Mouse (Mus musculus) kidney, postnatal 25 days (tissue): ENCODE measurements at regions not wholly inside any gene's neighbourhood (a gene's known extent, or its start where the extent isn't known, plus 50 kb on each side); places are given as distances from the start of the nearest gene placed in this dataset.
A peak's percentile ranks its signal among the peaks of the same experiment; 100 is the strongest.

ENCODE experiments used
- DNase-seq, 2 experiments: peaks; one replicate each; pipeline ENCODE4 v3.0.0; 2021; ENCODE audit warnings: mixed read lengths in 2 of 2

- DNase-seq = peak in 1 of 2 experiments; percentile 54
These were observed 120.2 kb upstream of the Zfp648 start for GRCm38 (mm10) chr1:154080505-154081380.

GRCm38 (mm10) chr1:154086145-154086544 is 114.8 kb upstream of the Zfp648 start:
- DNase-seq = no peak

- DNase-seq = no peak
These were observed 111.2 kb upstream of the Zfp648 start for GRCm38 (mm10) chr1:154089815-154090214.

- no peak for DNase-seq
These were observed 110.2 kb upstream of the Zfp648 start for GRCm38 (mm10) chr1:154090521-154091490.

GRCm38 (mm10) chr1:154093549-154093948 is 107.4 kb upstream of the Zfp648 start:
- no peak for DNase-seq

- DNase-seq = no peak
These were observed 106.6 kb upstream of the Zfp648 start for GRCm38 (mm10) chr1:154094357-154094756.

- no peak for DNase-seq
These were observed 104.9 kb upstream of the Zfp648 start for GRCm38 (mm10) chr1:154096113-154096512.

GRCm38 (mm10) chr1:154096911-154097310 is 104.1 kb upstream of the Zfp648 start:
- no peak for DNase-seq

- DNase-seq = no peak
These were observed 103.3 kb upstream of the Zfp648 start for GRCm38 (mm10) chr1:154097656-154098055.

GRCm38 (mm10) chr1:154100556-154100955 is 100.4 kb upstream of the Zfp648 start:
- no peak for DNase-seq

GRCm38 (mm10) chr1:154101433-154101832 is 99.6 kb upstream of the Zfp648 start:
- DNase-seq = no peak

- DNase-seq = no peak
These were observed 98.8 kb upstream of the Zfp648 start for GRCm38 (mm10) chr1:154102191-154102590.

GRCm38 (mm10) chr1:154102871-154103596 is 98.0 kb upstream of the Zfp648 start:
- peak; percentile 56 to 88 for DNase-seq

- no peak for DNase-seq
These were observed 97.4 kb upstream of the Zfp648 start for GRCm38 (mm10) chr1:154103597-154103923.

GRCm38 (mm10) chr1:154104006-154104600 is 96.9 kb upstream of the Zfp648 start:
- no peak for DNase-seq

- no peak for DNase-seq
These were observed 96.2 kb upstream of the Zfp648 start for GRCm38 (mm10) chr1:154104779-154105178.

GRCm38 (mm10) chr1:154112500-154112899 is 88.5 kb upstream of the Zfp648 start:
- no peak for DNase-seq

GRCm38 (mm10) chr1:154113291-154114050 is 87.5 kb upstream of the Zfp648 start:
- DNase-seq = no peak

GRCm38 (mm10) chr1:154116188-154116710 is 84.7 kb upstream of the Zfp648 start:
- DNase-seq = no peak

GRCm38 (mm10) chr1:154117346-154117687 is 83.7 kb upstream of the Zfp648 start:
- DNase-seq = peak; percentile 63 to 80

- DNase-seq = peak; percentile 58 to 81
These were observed 83.2 kb upstream of the Zfp648 start for GRCm38 (mm10) chr1:154117688-154118373.
